Mouse (Mus musculus) CD4-positive, CD25-positive, alpha-beta regulatory T cell, adult 4 months (primary cell): ENCODE measurements around the gene Pax9. TPM values are rescaled to one million over a fixed set of nuclear protein-coding genes. Genes with fewer than 3 reads are reported as not detected.

Source experiments
- ATAC-seq: one replicate; pipeline ENCODE4 v1.8.0; 2017
- polyA plus RNA-seq, 2 experiments: library from polyadenylated mRNA; unstranded; fragments of 100-300 nt; shearing (Covaris generic); gene quantifications; one replicate each; pipeline ENCODE4 v1.2.1; 2017

The Pax9 gene
- polyA plus RNA-seq, 2 experiments from 2014 or later: 0.15 TPM; not detected in 1

- no peak for ATAC-seq
Observed at GRCm38 (mm10) chr12:56697785-56698184, 6.2 kb downstream of the Pax9 start.

GRCm38 (mm10) chr12:56698191-56698980 lies 6.8 kb downstream of the Pax9 start:
- no peak for ATAC-seq

GRCm38 (mm10) chr12:56699351-56699750 lies 7.8 kb downstream of the Pax9 start:
- ATAC-seq: no peak

- ATAC-seq: no peak
Observed at GRCm38 (mm10) chr12:56699915-56700900, 8.6 kb downstream of the Pax9 start.

GRCm38 (mm10) chr12:56701004-56701403 lies 9.4 kb downstream of the Pax9 start:
- no peak for ATAC-seq

- ATAC-seq: no peak
Observed at GRCm38 (mm10) chr12:56717971-56718706, 26.6 kb downstream of the Pax9 start.

GRCm38 (mm10) chr12:56718707-56719051 lies 27.1 kb downstream of the Pax9 start:
- no peak for ATAC-seq

- no peak for ATAC-seq
Observed at GRCm38 (mm10) chr12:56727631-56728030, 36.1 kb downstream of the Pax9 start.

GRCm38 (mm10) chr12:56737104-56737503 lies 45.5 kb downstream of the Pax9 start:
- ATAC-seq: no peak

Other genes starting within 250 kb of the Pax9 start
- not detected for gene Nkx2-1, start 154.9 kb upstream of the Pax9 start, polyA plus RNA-seq
- not detected for gene Nkx2-9, start 78.5 kb upstream of the Pax9 start, polyA plus RNA-seq